Mouse (Mus musculus) adrenal gland, postnatal 10 days (tissue): ENCODE data around the gene Mex3a. TPM values are rescaled to one million over a fixed set of nuclear protein-coding genes. Genes with fewer than 3 reads are reported as not detected.

Source experiments
- DNase-seq: peaks from one replicate; pipeline ENCODE4 v3.0.0; 2021; ENCODE audit warnings: mixed read lengths
- long read RNA-seq, 2 experiments: library from polyadenylated mRNA; stranded (forward); transcript quantifications; one replicate each; pipeline ENCODE4 v2.0.0; 2021
- total RNA-seq, 2 experiments: library from RNA; stranded (reverse); gene quantifications; 2 replicates each; pipeline ENCODE4 v1.2.3; 2021

The Mex3a gene
- total RNA-seq = 1 to 10 TPM; 5.5 to 5.6 TPM
- long read RNA-seq, experiment 1, full-length matches to known transcripts = 2 of 5 reads
- long read RNA-seq, experiment 1, partial matches to known transcripts = 0 of 5 reads
- long read RNA-seq, experiment 1, other reads (novel, unspliced or antisense) = 3 of 5 reads
- long read RNA-seq, experiment 2, partial matches to known transcripts = 0 of 2 reads
- long read RNA-seq, experiment 2, other reads (novel, unspliced or antisense) = 2 of 2 reads

- no peak for DNase-seq
Measured at GRCm38 (mm10) chr3:88532299-88532674, at the start of gene Mex3a. Gene Mex3a, plus strand, starts transcription at chr3:88532395.

GRCm38 (mm10) chr3:88483141-88483540, 49.1 kb upstream of the Mex3a start:
- no peak for DNase-seq

- DNase-seq = peak; percentile 86
Measured at GRCm38 (mm10) chr3:88483621-88484020, 48.6 kb upstream of the Mex3a start.

- no peak for DNase-seq
Measured at GRCm38 (mm10) chr3:88484597-88485316, 47.4 kb upstream of the Mex3a start.

- DNase-seq = no peak
Measured at GRCm38 (mm10) chr3:88486043-88486442, 46.2 kb upstream of the Mex3a start.

GRCm38 (mm10) chr3:88486887-88487286, 45.3 kb upstream of the Mex3a start:
- no peak for DNase-seq

GRCm38 (mm10) chr3:88487396-88487795, 44.8 kb upstream of the Mex3a start:
- no peak for DNase-seq

- DNase-seq = no peak
Measured at GRCm38 (mm10) chr3:88493706-88494582, 38.3 kb upstream of the Mex3a start.

- DNase-seq = peak; percentile 84
Measured at GRCm38 (mm10) chr3:88494836-88495628, 37.2 kb upstream of the Mex3a start.

- no peak for DNase-seq
Measured at GRCm38 (mm10) chr3:88495741-88496415, 36.3 kb upstream of the Mex3a start.

- no peak for DNase-seq
Measured at GRCm38 (mm10) chr3:88499580-88499979, 32.6 kb upstream of the Mex3a start.

GRCm38 (mm10) chr3:88500087-88500486, 32.1 kb upstream of the Mex3a start:
- DNase-seq = no peak

GRCm38 (mm10) chr3:88500655-88501365, 31.4 kb upstream of the Mex3a start:
- no peak for DNase-seq

- DNase-seq = no peak
Measured at GRCm38 (mm10) chr3:88501366-88502030, 30.7 kb upstream of the Mex3a start.

- DNase-seq = peak; percentile 59
Measured at GRCm38 (mm10) chr3:88502031-88502571, 30.1 kb upstream of the Mex3a start.

- peak; percentile 95 for DNase-seq
Measured at GRCm38 (mm10) chr3:88502641-88503504, 29.3 kb upstream of the Mex3a start.

GRCm38 (mm10) chr3:88503505-88503863, 28.7 kb upstream of the Mex3a start:
- peak; percentile 75 for DNase-seq

- DNase-seq = no peak
Measured at GRCm38 (mm10) chr3:88503881-88504746, 28.1 kb upstream of the Mex3a start.
